Mouse (Mus musculus): ENCODE data around the gene Mios. TPM values are rescaled to one million over a fixed set of nuclear protein-coding genes. Genes with fewer than 3 reads are reported as not detected.

The Mios gene
- total and polyA plus RNA-seq, 3 experiments, result 3.2 to 19.0 (median 15.9) TPM

- peaks cover 10% of the 10 kb centered on the region for H3K36me3 ChIP-seq (ENCODE audit: control insufficient read depth, insufficient read depth, low read length)
- no peak overlapping the region for H3K27ac ChIP-seq
- H3K27me3 ChIP-seq (ENCODE audit: control insufficient read depth, insufficient read depth, low read length), result no peaks in the 10 kb centered on the region
- 87% methylated on average over 3 of the region's 3 CpGs for WGBS
- H3K79me2 ChIP-seq (replicated peaks; ENCODE audit: control insufficient read depth, insufficient read depth, low read length), result peaks cover 2% of the 10 kb centered on the region; the same call in 1 of the 2 replicates
- TF ChIP-seq CTCF (IDR thresholded peaks at IDR 0.05) (no peak), POLR2A (IDR thresholded peaks at IDR 0.05; ENCODE audit: insufficient read depth, low read depth, low read length) (no peak), EP300 (IDR thresholded peaks at IDR 0.05; ENCODE audit: insufficient read depth, low read depth, low read length) (no peak)
- no peak for DNase-seq
- no peak overlapping the region for H3K9ac ChIP-seq (ENCODE audit: low read depth, low read length)
- intact Hi-C loops (cut with DNase I), result no loop called here
- H3K4me3 ChIP-seq, result no peak overlapping the region
- peaks cover 1% of the 10 kb centered on the region; the same call in 1 of the 2 replicates for H3K4me1 ChIP-seq (ENCODE audit: control insufficient read depth, insufficient read depth, low read length)
Measured at GRCm38 (mm10) chr6:8210661-8211060, 1.6 kb downstream of the Mios start.

GRCm38 (mm10) chr6:8227035-8227434, 18.0 kb downstream of the Mios start:
- intact Hi-C loops (cut with DNase I), result no loop called here
- peaks cover 5% of the 10 kb centered on the region; the same call in 1 of the 2 replicates for H3K36me3 ChIP-seq (ENCODE audit: control insufficient read depth, insufficient read depth, low read length)
- no peak for TF ChIP-seq EP300 (IDR thresholded peaks at IDR 0.05; ENCODE audit: insufficient read depth, low read depth, low read length)
- no peak for TF ChIP-seq CTCF (IDR thresholded peaks at IDR 0.05)
- TF ChIP-seq POLR2A (IDR thresholded peaks at IDR 0.05; ENCODE audit: insufficient read depth, low read depth, low read length), result no peak
- H3K27ac ChIP-seq, result no peak overlapping the region
- no peak for DNase-seq
- WGBS, result 77% methylated on average over 3 of the region's 3 CpGs
- H3K79me2 ChIP-seq (replicated peaks; ENCODE audit: control insufficient read depth, insufficient read depth, low read length), result no peaks in the 10 kb centered on the region
- H3K27me3 ChIP-seq (ENCODE audit: control insufficient read depth, insufficient read depth, low read length), result no peaks in the 10 kb centered on the region
- H3K4me1 ChIP-seq (ENCODE audit: control insufficient read depth, insufficient read depth, low read length), result no peaks in the 10 kb centered on the region
- H3K4me3 ChIP-seq, result no peak overlapping the region
- no peak overlapping the region for H3K9ac ChIP-seq (ENCODE audit: low read depth, low read length)

GRCm38 (mm10) chr6:8228596-8228995, 19.6 kb downstream of the Mios start:
- no peak for TF ChIP-seq EP300 (IDR thresholded peaks at IDR 0.05; ENCODE audit: insufficient read depth, low read depth, low read length)
- no peak for TF ChIP-seq POLR2A (IDR thresholded peaks at IDR 0.05; ENCODE audit: insufficient read depth, low read depth, low read length)
- no peak for TF ChIP-seq CTCF (IDR thresholded peaks at IDR 0.05)
- intact Hi-C loops (cut with DNase I), result no loop called here
- Histone ChIP-seq H3K4me1 (ENCODE audit: control insufficient read depth, insufficient read depth, low read length) (no peaks in the 10 kb centered on the region), H3K79me2 (replicated peaks; ENCODE audit: control insufficient read depth, insufficient read depth, low read length) (no peaks in the 10 kb centered on the region), H3K9ac (ENCODE audit: low read depth, low read length) (no peak overlapping the region), H3K27ac (no peak overlapping the region), H3K4me3 (no peak overlapping the region), H3K36me3 (ENCODE audit: control insufficient read depth, insufficient read depth, low read length) (peaks cover 5% of the 10 kb centered on the region; the same call in 1 of the 2 replicates), H3K27me3 (ENCODE audit: control insufficient read depth, insufficient read depth, low read length) (no peaks in the 10 kb centered on the region)
- no peak for DNase-seq
- 88% methylated on average over 3 of the region's 3 CpGs for WGBS

- 2% methylated on average over 6 of the region's 6 CpGs for WGBS
- Histone ChIP-seq H3K9ac (ENCODE audit: low read depth, low read length) (no peak overlapping the region; the same call in 1 of the 2 replicates), H3K36me3 (ENCODE audit: control insufficient read depth, insufficient read depth, low read length) (peaks cover 2% of the 10 kb centered on the region; the same call in 1 of the 2 replicates), H3K27me3 (ENCODE audit: control insufficient read depth, insufficient read depth, low read length) (no peaks in the 10 kb centered on the region), H3K4me3 (peak overlapping the region; percentile 92), H3K79me2 (replicated peaks; ENCODE audit: control insufficient read depth, insufficient read depth, low read length) (peaks cover 3% of the 10 kb centered on the region; the same call in 1 of the 2 replicates), H3K4me1 (ENCODE audit: control insufficient read depth, insufficient read depth, low read length) (no peaks in the 10 kb centered on the region), H3K27ac (peak overlapping the region; percentile 83)
- no peak for DNase-seq
- intact Hi-C loops (cut with DNase I), result loop anchor here (5.0 kb wide), 1 partner anchor 249 kb away; the partner anchor contains the start of gene Glcci1
- no peak for TF ChIP-seq POLR2A (IDR thresholded peaks at IDR 0.05; ENCODE audit: insufficient read depth, low read depth, low read length)
Measured at GRCm38 (mm10) chr6:8258316-8258715, 49.3 kb downstream of the Mios start.

GRCm38 (mm10) chr6:8259004-8259666, 50.1 kb downstream of the Mios start, which contains the start of the genes Rpa3, Umad1 and Gm45062:
Rpa3 (minus strand) TSS chr6:8259173.
Umad1 (plus strand) TSS chr6:8259288.
Gm45062 (plus strand) TSS chr6:8259450.
- intact Hi-C loops (cut with DNase I), result loop anchor here (1.0 to 5.0 kb wide), 2 partner anchors 50 to 248 kb away; partner anchors contain the start of genes Glcci1 and Mios
- peaks cover 3% of the 10 kb centered on the region; the same call in 1 of the 2 replicates for H3K79me2 ChIP-seq (replicated peaks; ENCODE audit: control insufficient read depth, insufficient read depth, low read length)
- under 1% methylated on average over 64 of the region's 64 CpGs for WGBS

GRCm38 (mm10) chr6:8259667-8260044, 50.6 kb downstream of the Mios start:
- TF ChIP-seq CTCF (IDR thresholded peaks at IDR 0.05) (no peak), POLR2A (IDR thresholded peaks at IDR 0.05; ENCODE audit: insufficient read depth, low read depth, low read length) (no peak), EP300 (IDR thresholded peaks at IDR 0.05; ENCODE audit: insufficient read depth, low read depth, low read length) (no peak)
- Histone ChIP-seq H3K27ac (peak overlapping the region; percentile 73), H3K9ac (ENCODE audit: low read depth, low read length) (peak overlapping the region; percentile 70), H3K79me2 (replicated peaks; ENCODE audit: control insufficient read depth, insufficient read depth, low read length) (peaks cover 3% of the 10 kb centered on the region; the same call in 1 of the 2 replicates), H3K36me3 (ENCODE audit: control insufficient read depth, insufficient read depth, low read length) (peaks cover 2% of the 10 kb centered on the region; the same call in 1 of the 2 replicates), H3K27me3 (ENCODE audit: control insufficient read depth, insufficient read depth, low read length) (no peaks in the 10 kb centered on the region), H3K4me3 (peak overlapping the region; percentile 92), H3K4me1 (ENCODE audit: control insufficient read depth, insufficient read depth, low read length) (no peaks in the 10 kb centered on the region)
- intact Hi-C loops (cut with DNase I), result loop anchor here (1.0 to 5.0 kb wide), 2 partner anchors 50 to 248 kb away; partner anchors contain the start of genes Glcci1 and Mios
- DNase-seq, result no peak
- under 1% methylated on average over 8 of the region's 8 CpGs for WGBS

More at GRCm38 (mm10) chr6:8259004-8259666, 50.1 kb downstream of the Mios start, which contains the start of the genes Rpa3, Umad1 and Gm45062:
- Histone ChIP-seq H3K27me3 (ENCODE audit: control insufficient read depth, insufficient read depth, low read length) (no peaks in the 10 kb centered on the region), H3K36me3 (ENCODE audit: control insufficient read depth, insufficient read depth, low read length) (peaks cover 2% of the 10 kb centered on the region; the same call in 1 of the 2 replicates), H3K4me1 (ENCODE audit: control insufficient read depth, insufficient read depth, low read length) (no peaks in the 10 kb centered on the region), H3K4me3 (peak within 1 kb of the TSS; percentile 92), H3K9ac (ENCODE audit: low read depth, low read length) (peak within 1 kb of the TSS; percentile 73), H3K27ac (peak within 1 kb of the TSS; percentile 83)
- peak; percentile 96 to 98 for DNase-seq
- TF ChIP-seq EP300 (IDR thresholded peaks at IDR 0.05; ENCODE audit: insufficient read depth, low read depth, low read length) (no peak), POLR2A (IDR thresholded peaks at IDR 0.05; ENCODE audit: insufficient read depth, low read depth, low read length) (peak; percentile 77), CTCF (IDR thresholded peaks at IDR 0.05) (no peak)

Data from heart, adult 2 months (tissue).